Mouse (Mus musculus): ENCODE measurements around the gene Gm20696.

DNA sequence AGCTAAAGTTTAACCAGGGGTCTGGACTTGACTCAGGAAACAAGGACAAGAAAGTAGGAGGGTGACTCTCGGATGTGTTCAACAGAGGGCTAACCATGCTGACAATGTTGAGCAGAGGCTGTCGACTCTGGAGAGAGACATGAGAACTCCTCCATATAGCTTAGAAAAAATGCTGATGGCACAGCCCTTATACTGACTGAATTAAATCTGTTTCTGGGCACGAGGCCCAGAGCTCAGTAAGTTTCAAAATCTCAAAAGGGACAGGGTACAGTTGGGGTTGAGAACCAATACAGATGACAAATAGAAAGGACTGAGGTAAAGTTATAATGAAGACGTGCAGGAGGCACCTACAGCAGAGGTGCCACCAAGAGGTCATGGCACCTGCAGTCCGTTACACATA, 386.0 kb downstream of the Gm20696 start:
- no peak for TF ChIP-seq CTCF (conservative IDR thresholded peaks at IDR 0.05 in 1 of 2, IDR thresholded peaks at IDR 0.05 in 1 of 2; ENCODE audit: low read depth in 2 of 2, low read length in 2 of 2)
- TF ChIP-seq ZMIZ1 (IDR thresholded peaks at IDR 0.05; ENCODE audit: low read depth, low read length): no peak
- no peak for TF ChIP-seq EP300 (IDR thresholded peaks at IDR 0.05; ENCODE audit: low read length)
- no peak for TF ChIP-seq E2F4 (IDR thresholded peaks at IDR 0.05; ENCODE audit: insufficient replicate concordance, low read depth, low read length)
- no peak for TF ChIP-seq ELF1 (IDR thresholded peaks at IDR 0.05; ENCODE audit: low read depth, low read length)
- TF ChIP-seq USF2 (conservative IDR thresholded peaks at IDR 0.05; ENCODE audit: low read depth, low read length): no peak
- TF ChIP-seq POLR2A (IDR thresholded peaks at IDR 0.05; ENCODE audit: low read depth, low read length): no peak
- TF ChIP-seq MAZ (IDR thresholded peaks at IDR 0.05; ENCODE audit: low read depth, low read length): no peak
- TF ChIP-seq GABPA (IDR thresholded peaks at IDR 0.05; ENCODE audit: insufficient replicate concordance, low read depth, low read length): no peak
- TF ChIP-seq ZNF384 (IDR thresholded peaks at IDR 0.05; ENCODE audit: low read depth, low read length): no peak
